12 mouse cellular contexts compared by ENCODE assay signal in genomic region chr4:48470977-48471376, GRCm38 (mm10). TPM values are rescaled to one million over a fixed set of nuclear protein-coding genes. Genes with fewer than 3 reads are reported as not detected.
A peak's percentile ranks its signal among the peaks of the same experiment; 100 is the strongest.
DNase-seq lines count a peak whose midpoint lies in the region; ATAC-seq and TF ChIP-seq lines count a peak whose summit lies in the region.
"Had no signal": no experiment of that assay in that cellular context is flagged by ENCODE, and none has a peak within 500 bp of the region (broad histone marks: within the 10 kb centered on the region; RNA-seq: fewer than 3 reads in every experiment).

No protein-coding gene starts in this region.

- DNase-seq in kidney, postnatal 0 days (ENCODE audit: low spot score), result no peak
- no peak for DNase-seq in kidney, adult 18-20 months
- no peak for DNase-seq in midbrain, postnatal 0 days (ENCODE audit: low spot score)
- DNase-seq in adrenal gland, adult 2 months, result no peak
- no peak for DNase-seq in cerebellum, postnatal 10 days
- no peak for DNase-seq in right cerebral cortex, postnatal 36 days (ENCODE audit: low spot score in 2 of 2)
- DNase-seq: kidney, postnatal 14 days; right cerebral cortex, postnatal 25 days; thymus, postnatal 4 days had no signal

- no peak for ATAC-seq in kidney, postnatal 0 days (replicated peaks; ENCODE audit: low FRiP score, low read depth)
- ATAC-seq in intestine, embryonic 16.5 days, result no peak
- ATAC-seq in midbrain, postnatal 0 days (ENCODE audit: low FRiP score), result no peak

- no peak for TF ChIP-seq CTCF in kidney, postnatal 0 days (IDR thresholded peaks at IDR 0.05; ENCODE audit: low read depth)
- no peak for TF ChIP-seq CTCF in embryonic fibroblast, embryonic 13.5 days (IDR thresholded peaks at IDR 0.05; ENCODE audit: borderline replicate concordance, insufficient read depth, low read length)
- TF ChIP-seq CTCF in midbrain, postnatal 0 days (IDR thresholded peaks at IDR 0.05), result no peak

- peaks cover 4% of the 10 kb centered on the region; the same call in 1 of the 2 replicates for H3K4me1 ChIP-seq in kidney, postnatal 0 days (replicated peaks; ENCODE audit: insufficient read depth, low read length)
- H3K4me1 ChIP-seq in embryonic fibroblast, embryonic 13.5 days (ENCODE audit: control insufficient read depth, insufficient read depth, low read length), result peaks cover 3% of the 10 kb centered on the region; the same call in 1 of the 2 replicates
- H3K4me1 ChIP-seq in intestine, embryonic 16.5 days (ENCODE audit: control insufficient read depth, insufficient read depth, low read length), result peaks cover 11% of the 10 kb centered on the region
- H3K4me1 ChIP-seq in midbrain, postnatal 0 days (ENCODE audit: insufficient read depth, low read length), result peaks cover 11% of the 10 kb centered on the region

- H3K9me3 ChIP-seq in kidney, postnatal 0 days (replicated peaks; ENCODE audit: low read length), result no peaks in the 10 kb centered on the region
- no peaks in the 10 kb centered on the region for H3K9me3 ChIP-seq in intestine, embryonic 16.5 days (ENCODE audit: control insufficient read depth, low read length)
- H3K9me3 ChIP-seq in midbrain, postnatal 0 days (ENCODE audit: low read length), result no peaks in the 10 kb centered on the region

- H3K27ac ChIP-seq in kidney, postnatal 0 days, result no peak overlapping the region
- no peak overlapping the region for H3K27ac ChIP-seq in embryonic fibroblast, embryonic 13.5 days (ENCODE audit: insufficient read depth, low read length)
- no peak overlapping the region for H3K27ac ChIP-seq in intestine, embryonic 16.5 days (ENCODE audit: low read length)
- no peak overlapping the region for H3K27ac ChIP-seq in midbrain, postnatal 0 days (ENCODE audit: low read depth, low read length)
- H3K27ac ChIP-seq: macrophage had no signal

- no peaks in the 10 kb centered on the region for H3K27me3 ChIP-seq in kidney, postnatal 0 days (ENCODE audit: insufficient read depth, low read length)
- H3K27me3 ChIP-seq in intestine, embryonic 16.5 days (replicated peaks; ENCODE audit: control insufficient read depth, insufficient read depth, low read length), result no peaks in the 10 kb centered on the region
- H3K27me3 ChIP-seq in midbrain, postnatal 0 days (ENCODE audit: insufficient read depth, low read length), result no peaks in the 10 kb centered on the region

- peak overlapping the region; percentile 78; the same call in 1 of the 2 replicates for H3K4me2 ChIP-seq in kidney, postnatal 0 days (ENCODE audit: low read length)
- H3K4me2 ChIP-seq in intestine, embryonic 16.5 days (ENCODE audit: low read depth, low read length), result peak overlapping the region; percentile 66
- H3K4me2 ChIP-seq in midbrain, postnatal 0 days (ENCODE audit: low read depth, low read length, poor library complexity, severe bottlenecking), result 0 out of 2 replicates have a peak overlapping the region, but pooled peaks have one; percentile 21

- WGBS in kidney, postnatal 0 days, result 48% methylated on average over 1 of the region's 1 CpGs
- WGBS in intestine, embryonic 16.5 days, result 61% methylated on average over 1 of the region's 1 CpGs
- WGBS in midbrain, postnatal 0 days, result 41% methylated on average over 1 of the region's 1 CpGs

- no peak overlapping the region for H3K9ac ChIP-seq in kidney, postnatal 0 days (ENCODE audit: low read depth, low read length)
- no peak overlapping the region for H3K9ac ChIP-seq in intestine, embryonic 16.5 days (ENCODE audit: low read depth, low read length)
- H3K9ac ChIP-seq in midbrain, postnatal 0 days (replicated peaks; ENCODE audit: low read length, poor library complexity, severe bottlenecking), result no peak overlapping the region

- no peak for TF ChIP-seq POLR2A in embryonic fibroblast, embryonic 13.5 days (IDR thresholded peaks at IDR 0.05; ENCODE audit: low read depth, low read length)

- no peak overlapping the region for H3K4me3 ChIP-seq in kidney, postnatal 0 days (replicated peaks; ENCODE audit: low read depth, low read length)
- H3K4me3 ChIP-seq in embryonic fibroblast, embryonic 13.5 days (ENCODE audit: insufficient read depth, low read length), result peak overlapping the region; percentile 99; the same call in 1 of the 2 replicates
- H3K4me3 ChIP-seq in intestine, embryonic 16.5 days (ENCODE audit: low read length), result peak overlapping the region; percentile 20
- H3K4me3 ChIP-seq in midbrain, postnatal 0 days (ENCODE audit: low read depth, low read length), result no peak overlapping the region

- peaks cover 15% of the 10 kb centered on the region for H3K36me3 ChIP-seq in kidney, postnatal 0 days (ENCODE audit: insufficient read depth, low read length)
- H3K36me3 ChIP-seq in intestine, embryonic 16.5 days (ENCODE audit: control insufficient read depth, insufficient read depth, low read length), result peaks cover 5% of the 10 kb centered on the region; the same call in 1 of the 2 replicates
- H3K36me3 ChIP-seq in midbrain, postnatal 0 days (ENCODE audit: insufficient read depth, low read length), result peaks cover 6% of the 10 kb centered on the region; the same call in 1 of the 2 replicates

RNA-seq across cellular contexts. Expression of gene Tex10, which starts 2.3 kb away (rescaled TPM):
- 36.5 and 37.8 TPM in 2 replicates for polyA plus RNA-seq in kidney, postnatal 0 days (2015; fragmentation: Nextera tagmentation; extraction: Ambion mirVana)
- 66.2 TPM in 2 replicates for polyA plus RNA-seq in embryonic fibroblast, embryonic 13.5 days (2011; ENCODE audit: insufficient read length, low read depth, missing spikeins)
- 42.3 and 45.0 TPM in 2 replicates for polyA plus RNA-seq in intestine, embryonic 16.5 days (2015; fragmentation: Nextera tagmentation; extraction: Ambion mirVana)
- total RNA-seq in midbrain, postnatal 0 days (2014; rRNA removed), result 23.0 and 44.0 TPM in 2 replicates
- polyA plus RNA-seq in midbrain, postnatal 0 days (2015; fragmentation: Nextera tagmentation; extraction: Ambion mirVana), result 21.1 and 21.3 TPM in 2 replicates
- total RNA-seq in adrenal gland, adult 2 months (2021), result 10 to 100 TPM; 16.9 to 24.0 TPM
- 2.3 and 2.6 TPM in 2 replicates for polyA plus RNA-seq in adrenal gland, adult 2 months (2012; rRNA removed)

Comparison
In these comparisons a context has a peak if more than half of its experiments do, and no peak if none do; other contexts are left out.
1. H3K4me2 ChIP-seq: peak in every context shown above with its lines; median percentile 78 in kidney, postnatal 0 days; 66 in intestine, embryonic 16.5 days; 21 in midbrain, postnatal 0 days.
2. H3K4me3 ChIP-seq: peak in embryonic fibroblast, embryonic 13.5 days (single experiment) and intestine, embryonic 16.5 days (single experiment); none in kidney, postnatal 0 days (single experiment) and midbrain, postnatal 0 days (single experiment).